ENCODE assay signal across 18 mouse cellular contexts in genomic region chr9:104874157-104874556, GRCm38 (mm10).
A peak's percentile ranks its signal among the peaks of the same experiment; 100 is the strongest.
DNase-seq lines count a peak whose midpoint lies in the region; ATAC-seq and TF ChIP-seq lines count a peak whose summit lies in the region.
"Had no signal": no experiment of that assay in that cellular context is flagged by ENCODE, and none has a peak within 500 bp of the region (broad histone marks: within the 10 kb centered on the region; RNA-seq: fewer than 3 reads in every experiment).

No protein-coding gene starts in this region.

- no peak overlapping the region for H3K27ac ChIP-seq in lung, postnatal 0 days (ENCODE audit: low read length)
- no peak overlapping the region for H3K27ac ChIP-seq in stomach, postnatal 0 days (replicated peaks)
- no peak overlapping the region for H3K27ac ChIP-seq in layer of hippocampus, adult 2 months
- H3K27ac ChIP-seq: forebrain, embryonic 13.5 days; heart, embryonic 13.5 days; hindbrain, postnatal 0 days; limb, embryonic 15.5 days had no signal

- H3K4me3 ChIP-seq in lung, postnatal 0 days (ENCODE audit: low read depth, low read length) = no peak overlapping the region
- H3K4me3 ChIP-seq in stomach, postnatal 0 days (ENCODE audit: low read depth, low read length) = no peak overlapping the region
- no peak overlapping the region for H3K4me3 ChIP-seq in layer of hippocampus, adult 2 months
- H3K4me3 ChIP-seq: forebrain, embryonic 13.5 days; heart, embryonic 13.5 days; limb, embryonic 15.5 days; megakaryocyte, embryonic 14.5 days had no signal

- H3K36me3 ChIP-seq in lung, postnatal 0 days (ENCODE audit: insufficient read depth, low read length) = no peaks in the 10 kb centered on the region
- no peaks in the 10 kb centered on the region for H3K36me3 ChIP-seq in stomach, postnatal 0 days (ENCODE audit: control insufficient read depth, insufficient read depth, low read length)
- H3K36me3 ChIP-seq: G1E; heart, embryonic 13.5 days; limb, embryonic 15.5 days had no signal

- H3K9ac ChIP-seq in lung, postnatal 0 days (replicated peaks; ENCODE audit: low read depth) = no peak overlapping the region
- no peak overlapping the region for H3K9ac ChIP-seq in stomach, postnatal 0 days (ENCODE audit: low read length)
- H3K9ac ChIP-seq: forebrain, embryonic 13.5 days; heart, embryonic 13.5 days; limb, embryonic 15.5 days had no signal

- no peak for TF ChIP-seq EP300 in lung, postnatal 0 days (IDR thresholded peaks at IDR 0.05)
- no peak for TF ChIP-seq EP300 in stomach, postnatal 0 days (optimal IDR thresholded peaks at IDR 0.05)

- H3K27me3 ChIP-seq in lung, postnatal 0 days (replicated peaks; ENCODE audit: insufficient read depth, low read length) = no peaks in the 10 kb centered on the region
- H3K27me3 ChIP-seq in stomach, postnatal 0 days (ENCODE audit: control insufficient read depth, insufficient read depth, low read length) = no peaks in the 10 kb centered on the region
- H3K27me3 ChIP-seq: forebrain, embryonic 13.5 days; heart, embryonic 13.5 days; limb, embryonic 15.5 days; megakaryocyte, embryonic 14.5 days had no signal

- no peaks in the 10 kb centered on the region for H3K4me1 ChIP-seq in lung, postnatal 0 days (ENCODE audit: insufficient read depth, low read depth, low read length)
- H3K4me1 ChIP-seq in stomach, postnatal 0 days (replicated peaks; ENCODE audit: control insufficient read depth, insufficient read depth) = no peaks in the 10 kb centered on the region
- H3K4me1 ChIP-seq: forebrain, embryonic 13.5 days; heart, embryonic 13.5 days; limb, embryonic 15.5 days; megakaryocyte, embryonic 14.5 days had no signal

- DNase-seq in lung, postnatal 0 days (ENCODE audit: low spot score) = peak; percentile 11
- no peak for DNase-seq in lung, postnatal 4 days
- DNase-seq in kidney, postnatal 14 days = peak; percentile 3
- peak; percentile 81 for DNase-seq in stomach, postnatal 0 days (ENCODE audit: low spot score)
- no peak for DNase-seq in left cerebral cortex, adult 8-10 months (ENCODE audit: low spot score in 2 of 2)
- DNase-seq in layer of hippocampus, adult 2 months (ENCODE audit: low spot score in 2 of 2) = no peak
- no peak for DNase-seq in layer of hippocampus, adult 8-10 months (ENCODE audit: low spot score in 2 of 2)
- DNase-seq: cerebellum, postnatal 36 days; heart, postnatal 36 days; layer of hippocampus, adult 9-11 months had no signal

- TF ChIP-seq CTCF in lung, postnatal 0 days (IDR thresholded peaks at IDR 0.05) = no peak
- TF ChIP-seq CTCF in stomach, postnatal 0 days (IDR thresholded peaks at IDR 0.05; ENCODE audit: low read depth) = no peak
- TF ChIP-seq CTCF in layer of hippocampus, adult 2 months (conservative IDR thresholded peaks at IDR 0.05) = no peak

- no peak overlapping the region for H3K4me2 ChIP-seq in lung, postnatal 0 days (replicated peaks; ENCODE audit: low read depth, low read length)
- H3K4me2 ChIP-seq in stomach, postnatal 0 days (replicated peaks; ENCODE audit: low read depth) = no peak overlapping the region
- H3K4me2 ChIP-seq: forebrain, embryonic 13.5 days; heart, embryonic 13.5 days; limb, embryonic 15.5 days had no signal

- 61% methylated on average over 3 of the region's 3 CpGs for WGBS in lung, postnatal 0 days
- WGBS in stomach, postnatal 0 days = 65% methylated on average over 3 of the region's 3 CpGs

- 0 out of 2 replicates have a peak, but pooled peaks have one; percentile 33 for ATAC-seq in lung, postnatal 0 days
- peak; percentile 45 to 67; a peak in 3 of 4 replicates for ATAC-seq in hematopoietic stem cell, adult 5-6 weeks (replicated peaks in 1 of 2; ENCODE audit: insufficient read depth in 1 of 2, low FRiP score in 2 of 2, low TSS enrichment in 1 of 2, low read depth in 1 of 2, poor library complexity in 2 of 2, severe bottlenecking in 2 of 2)
- peak; percentile 97 for ATAC-seq in stomach, postnatal 0 days (ENCODE audit: low FRiP score, low TSS enrichment)
- ATAC-seq: forebrain, embryonic 13.5 days; hindbrain, postnatal 0 days; midbrain, embryonic 16.5 days had no signal

- H3K9me3 ChIP-seq in lung, postnatal 0 days (ENCODE audit: low read length) = no peaks in the 10 kb centered on the region
- H3K9me3 ChIP-seq in stomach, postnatal 0 days (ENCODE audit: control insufficient read depth, low read length) = no peaks in the 10 kb centered on the region
- H3K9me3 ChIP-seq: forebrain, embryonic 13.5 days; limb, embryonic 15.5 days had no signal

Comparison
In these comparisons a context has a peak if more than half of its experiments do, and no peak if none do; other contexts are left out.
1. DNase-seq: peak in lung, postnatal 0 days (single experiment), kidney, postnatal 14 days (single experiment) and stomach, postnatal 0 days (single experiment); none in lung, postnatal 4 days (0 of 2), left cerebral cortex, adult 8-10 months (0 of 2), layer of hippocampus, adult 2 months (0 of 2) and layer of hippocampus, adult 8-10 months (0 of 2).
2. ATAC-seq: peak in every context shown above with its lines; median percentile 97 in stomach, postnatal 0 days; 56 in hematopoietic stem cell, adult 5-6 weeks; 33 in lung, postnatal 0 days.